Comparison of ENCODE assay signal across 30 mouse cellular contexts in the genomic region with DNA sequence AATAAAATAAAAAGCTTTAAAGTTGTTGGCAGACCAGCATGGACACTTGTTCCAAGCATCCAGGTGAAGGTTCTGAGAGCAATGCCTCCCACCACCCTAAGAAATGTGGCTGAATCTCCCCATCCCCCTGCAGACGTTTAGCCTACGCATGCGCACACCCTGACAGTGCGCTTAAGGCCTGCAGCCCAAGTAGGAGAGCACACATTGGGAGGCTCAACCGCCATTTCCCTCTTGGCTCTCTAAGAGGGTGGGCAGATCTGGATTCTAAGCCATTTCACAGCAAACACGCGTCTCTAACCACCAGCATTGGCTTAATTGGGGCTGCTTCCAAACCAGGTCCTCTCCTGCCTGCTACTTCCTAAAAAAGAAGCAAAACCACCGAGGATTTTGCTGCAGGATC.
"Had no signal": no experiment of that assay in that cellular context is flagged by ENCODE, and none has a peak within 500 bp of the region (broad histone marks: within the 10 kb centered on the region; RNA-seq: fewer than 3 reads in every experiment).

No protein-coding gene starts in this region.

- H3K27ac ChIP-seq: limb, embryonic 10.5 days; limb, embryonic 12.5 days; limb, embryonic 13.5 days; limb, embryonic 15.5 days; liver, embryonic 12.5 days; liver, embryonic 13.5 days; liver, embryonic 14.5 days; liver, embryonic 15.5 days; lung, embryonic 15.5 days; macrophage; midbrain, embryonic 12.5 days; midbrain, embryonic 13.5 days; midbrain, embryonic 15.5 days had no signal

- ATAC-seq: liver, embryonic 12.5 days; liver, postnatal 0 days; lung, postnatal 0 days; midbrain, embryonic 13.5 days; midbrain, embryonic 15.5 days; midbrain, embryonic 16.5 days had no signal

- H3K36me3 ChIP-seq: limb, embryonic 10.5 days; limb, embryonic 12.5 days; limb, embryonic 13.5 days; limb, embryonic 15.5 days; liver, embryonic 12.5 days; liver, embryonic 13.5 days; liver, embryonic 15.5 days; lung, embryonic 15.5 days; midbrain, embryonic 12.5 days; midbrain, embryonic 13.5 days; midbrain, embryonic 15.5 days had no signal

- H3K4me3 ChIP-seq: limb, embryonic 10.5 days; limb, embryonic 12.5 days; limb, embryonic 13.5 days; limb, embryonic 15.5 days; liver, embryonic 12.5 days; liver, embryonic 13.5 days; liver, embryonic 15.5 days; lung, embryonic 15.5 days; megakaryocyte, embryonic 14.5 days; midbrain, embryonic 12.5 days; midbrain, embryonic 13.5 days; midbrain, embryonic 15.5 days; myocyte had no signal

- H3K9ac ChIP-seq: limb, embryonic 12.5 days; limb, embryonic 13.5 days; limb, embryonic 15.5 days; liver, embryonic 12.5 days; liver, embryonic 13.5 days; liver, embryonic 14.5 days; liver, embryonic 15.5 days; liver, postnatal 0 days; lung, embryonic 14.5 days; lung, embryonic 15.5 days; midbrain, embryonic 12.5 days; midbrain, embryonic 13.5 days; midbrain, embryonic 15.5 days had no signal

- H3K4me1 ChIP-seq: limb, embryonic 10.5 days; limb, embryonic 13.5 days; limb, embryonic 15.5 days; liver, embryonic 12.5 days; liver, embryonic 13.5 days; liver, embryonic 15.5 days; lung, embryonic 15.5 days; megakaryocyte, embryonic 14.5 days; midbrain, embryonic 15.5 days had no signal

- DNase-seq: layer of hippocampus, postnatal 36 days; left cerebral cortex, postnatal 4 days; liver; liver, embryonic 13.5 days; liver, postnatal 0 days; lung, adult 18-20 months; lung, adult 2 months; lung, embryonic 14.5 days; lung, postnatal 10 days; lung, postnatal 14 days; lung, postnatal 36 days; lung, postnatal 4 days; midbrain, embryonic 14.5 days had no signal

- H3K27me3 ChIP-seq: limb, embryonic 13.5 days; limb, embryonic 15.5 days; liver, embryonic 12.5 days; liver, embryonic 13.5 days; liver, embryonic 15.5 days; lung, embryonic 15.5 days had no signal

- H3K4me2 ChIP-seq: limb, embryonic 12.5 days; limb, embryonic 13.5 days; limb, embryonic 15.5 days; liver, embryonic 11.5 days; liver, embryonic 12.5 days; liver, embryonic 13.5 days; liver, embryonic 15.5 days; lung, embryonic 14.5 days; lung, embryonic 15.5 days; midbrain, embryonic 12.5 days; midbrain, embryonic 13.5 days; midbrain, embryonic 15.5 days had no signal

- H3K9me3 ChIP-seq: limb, embryonic 10.5 days; limb, embryonic 12.5 days; limb, embryonic 13.5 days; limb, embryonic 15.5 days; liver, embryonic 12.5 days; liver, embryonic 13.5 days; liver, embryonic 15.5 days; lung, embryonic 15.5 days; midbrain, embryonic 12.5 days; midbrain, embryonic 13.5 days; midbrain, embryonic 15.5 days had no signal
